Mouse (Mus musculus): ENCODE measurements around the gene Id3.

The Id3 gene

DNA sequence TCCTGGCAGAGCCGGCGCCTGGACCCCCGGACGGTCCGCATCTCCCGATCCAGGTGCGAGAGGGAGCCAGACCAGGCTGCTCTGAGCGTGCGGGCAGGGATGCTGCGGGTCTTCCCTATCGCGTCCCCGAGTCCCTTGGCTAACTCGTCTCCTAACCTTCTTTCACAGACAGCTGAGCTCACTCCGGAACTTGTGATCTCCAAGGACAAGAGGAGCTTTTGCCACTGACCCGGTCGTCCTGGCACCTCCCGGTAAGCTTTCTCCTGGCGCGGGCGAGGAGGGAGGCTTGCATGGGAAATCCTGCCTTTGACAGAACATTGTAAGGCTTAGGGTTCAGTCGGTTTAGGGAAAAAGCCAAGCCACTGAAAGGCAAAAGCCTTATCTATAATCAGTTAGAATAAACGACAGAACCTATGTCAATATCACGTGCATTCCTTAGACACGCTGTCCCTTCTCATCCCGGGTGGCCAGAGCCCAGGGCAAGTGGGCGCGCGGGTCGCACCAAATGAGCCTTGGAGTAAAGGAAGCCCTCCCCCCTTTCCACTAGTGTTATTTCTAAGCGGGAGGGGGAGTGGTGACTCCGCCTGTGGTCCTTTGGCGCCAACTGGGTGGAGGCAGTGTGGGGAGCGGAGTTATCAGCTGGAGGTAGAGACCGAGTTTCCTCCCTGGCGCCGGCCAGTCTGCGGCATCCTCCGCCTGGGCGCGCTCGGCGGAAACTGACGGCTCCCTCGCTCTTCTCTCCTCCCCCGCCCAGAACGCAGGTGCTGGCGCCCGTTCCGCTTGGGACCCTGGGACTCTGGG, 1.0 kb downstream of the Id3 start:
- in situ Hi-C loops (cut with MboI; ENCODE audit: low pct_unique_long_range_greater_than_20kb in 1 of 2, low sequenced_read_pairs in 2 of 2, unreplicated experiment in 1 of 2), result no loop called here

DNA sequence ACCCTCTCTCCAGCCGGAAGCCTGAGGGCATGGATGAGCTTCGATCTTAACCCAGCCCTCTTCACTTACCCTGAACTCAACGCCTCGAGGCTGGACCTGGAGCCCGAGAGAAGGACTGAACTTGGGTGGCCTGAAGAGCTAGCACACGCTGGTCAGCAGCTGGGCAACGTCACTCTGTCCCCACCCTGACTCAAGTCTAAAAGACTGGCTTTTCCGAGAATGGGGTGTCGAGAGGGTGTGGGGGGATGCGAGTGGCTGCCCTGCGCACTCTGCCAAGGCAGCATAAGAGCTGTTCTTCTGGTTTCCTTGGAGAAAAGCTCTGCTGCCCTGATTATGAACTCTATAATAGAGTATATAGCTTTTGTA, 1.6 kb downstream of the Id3 start:
- in situ Hi-C loops (cut with MboI; ENCODE audit: low pct_unique_long_range_greater_than_20kb in 1 of 2, low sequenced_read_pairs in 2 of 2, unreplicated experiment in 1 of 2), result no loop called here

DNA sequence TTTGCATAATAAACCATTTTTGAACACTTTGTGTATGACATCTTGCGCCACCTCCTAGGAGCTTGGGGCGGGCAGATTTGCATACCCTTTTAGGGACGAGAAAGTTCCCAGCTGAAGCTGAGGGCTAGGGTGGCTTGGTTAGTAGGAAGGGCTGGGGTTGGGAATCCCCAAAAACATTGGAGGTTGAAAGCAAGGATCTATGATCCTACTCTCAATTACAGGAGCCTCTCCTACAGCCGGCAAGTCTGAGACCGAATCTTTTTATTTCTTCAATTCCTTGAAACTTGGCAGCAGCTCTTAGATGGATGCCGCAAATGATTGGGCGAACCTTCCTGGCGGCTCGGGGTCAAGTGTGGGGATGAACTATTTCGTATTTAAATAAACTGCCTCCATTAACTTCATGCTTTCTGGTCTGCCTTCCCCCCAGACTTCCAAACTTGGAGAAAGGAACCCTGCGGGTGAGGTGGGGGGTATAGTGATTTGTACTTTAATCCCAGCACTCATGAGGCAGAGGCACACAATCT, 2.1 kb downstream of the Id3 start:
- in situ Hi-C loops (cut with MboI; ENCODE audit: low pct_unique_long_range_greater_than_20kb in 1 of 2, low sequenced_read_pairs in 2 of 2, unreplicated experiment in 1 of 2), result no loop called here

DNA sequence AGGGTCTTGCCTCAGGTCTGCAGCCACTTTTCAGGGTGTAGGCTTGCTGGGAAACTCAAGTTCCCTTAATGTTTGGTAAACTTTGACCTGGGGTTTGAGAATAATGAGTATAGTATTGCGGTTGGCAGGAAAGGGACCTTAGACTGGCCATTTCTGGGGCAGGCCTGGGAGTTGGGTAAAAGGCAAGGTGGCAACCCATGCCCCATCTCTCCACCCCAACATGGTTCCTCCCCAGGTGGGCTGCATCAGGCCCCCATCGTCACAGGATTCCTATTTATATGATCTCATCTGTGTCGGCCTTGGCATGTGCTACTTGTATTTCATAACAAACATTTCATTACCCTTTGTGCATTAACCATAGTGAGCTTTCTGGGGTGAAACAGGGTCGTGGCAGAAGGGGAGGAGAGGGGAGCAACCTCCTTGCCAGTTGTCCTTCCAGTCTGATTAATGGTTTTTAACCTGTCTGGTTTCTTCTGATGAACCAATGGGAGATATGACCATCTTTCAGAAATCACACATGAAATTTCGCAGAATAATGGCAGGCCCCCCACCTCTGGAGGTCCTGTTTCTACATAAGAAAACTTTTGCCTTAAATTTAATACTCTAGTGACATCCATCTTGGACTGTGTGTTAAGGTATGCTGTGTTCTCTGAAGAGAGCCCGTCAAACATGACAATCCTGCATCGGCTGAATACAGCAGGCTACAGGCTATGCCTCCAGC, 2.9 kb downstream of the Id3 start:
- in situ Hi-C loops (cut with MboI; ENCODE audit: low pct_unique_long_range_greater_than_20kb in 1 of 2, low sequenced_read_pairs in 2 of 2, unreplicated experiment in 1 of 2), result no loop called here

DNA sequence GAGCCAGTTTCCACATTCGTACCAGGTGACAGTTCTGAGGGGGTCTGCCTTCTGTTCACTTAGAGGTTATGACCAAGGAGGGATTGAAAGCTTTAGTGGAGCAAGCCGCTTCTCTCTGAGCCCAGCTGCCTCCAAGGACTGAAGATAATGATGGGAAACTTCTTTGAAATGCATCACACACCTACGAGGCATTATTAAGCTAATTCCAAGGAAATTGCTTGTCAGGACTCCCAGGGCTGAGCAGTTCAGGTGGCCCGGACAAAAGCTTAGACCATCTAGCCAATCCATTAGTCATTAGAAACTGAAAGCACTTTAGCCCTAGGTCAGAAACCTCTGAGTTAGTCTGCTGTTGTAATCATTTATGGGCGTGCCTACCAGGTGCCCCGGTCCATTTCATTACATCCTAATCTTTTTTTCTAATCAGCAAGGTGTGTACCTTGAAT, 3.4 kb downstream of the Id3 start:
- in situ Hi-C loops (cut with MboI; ENCODE audit: low pct_unique_long_range_greater_than_20kb in 1 of 2, low sequenced_read_pairs in 2 of 2, unreplicated experiment in 1 of 2), result no loop called here

DNA sequence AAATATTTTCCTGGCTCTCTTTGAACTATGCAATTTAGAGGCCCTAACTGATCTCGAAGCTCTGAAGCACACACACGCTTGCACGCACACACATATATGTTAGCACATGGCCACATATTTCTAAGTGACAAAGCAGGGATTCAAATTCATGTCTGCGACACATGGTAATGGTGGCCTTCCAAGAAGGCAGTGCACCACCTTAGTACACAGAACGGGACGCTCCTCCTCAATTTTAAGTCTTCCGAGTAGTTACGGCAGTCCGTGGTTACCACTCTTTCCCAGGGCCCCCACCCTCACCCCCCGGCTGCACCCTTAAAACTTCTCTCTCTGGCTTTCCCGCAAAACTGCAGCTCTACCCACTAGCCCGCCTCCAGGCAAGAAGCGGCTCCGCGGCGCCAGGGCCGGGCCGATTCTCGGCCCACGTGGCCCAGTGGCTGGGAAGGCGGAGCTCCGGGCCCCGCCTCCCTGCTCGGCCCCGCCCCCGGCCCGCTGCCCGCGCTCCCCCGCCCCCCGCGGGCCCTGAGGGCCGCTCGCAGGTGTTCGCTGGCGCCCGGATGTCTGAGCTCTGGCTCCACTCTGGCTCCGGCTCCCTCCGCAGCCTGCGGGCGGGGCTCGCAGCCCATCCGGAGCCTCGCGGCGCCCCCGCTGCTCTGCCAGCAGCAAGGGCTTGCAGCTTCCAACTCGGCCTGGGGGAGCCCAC, 4.3 kb downstream of the Id3 start:
- in situ Hi-C loops (cut with MboI; ENCODE audit: low pct_unique_long_range_greater_than_20kb in 1 of 2, low sequenced_read_pairs in 2 of 2, unreplicated experiment in 1 of 2), result no loop called here

DNA sequence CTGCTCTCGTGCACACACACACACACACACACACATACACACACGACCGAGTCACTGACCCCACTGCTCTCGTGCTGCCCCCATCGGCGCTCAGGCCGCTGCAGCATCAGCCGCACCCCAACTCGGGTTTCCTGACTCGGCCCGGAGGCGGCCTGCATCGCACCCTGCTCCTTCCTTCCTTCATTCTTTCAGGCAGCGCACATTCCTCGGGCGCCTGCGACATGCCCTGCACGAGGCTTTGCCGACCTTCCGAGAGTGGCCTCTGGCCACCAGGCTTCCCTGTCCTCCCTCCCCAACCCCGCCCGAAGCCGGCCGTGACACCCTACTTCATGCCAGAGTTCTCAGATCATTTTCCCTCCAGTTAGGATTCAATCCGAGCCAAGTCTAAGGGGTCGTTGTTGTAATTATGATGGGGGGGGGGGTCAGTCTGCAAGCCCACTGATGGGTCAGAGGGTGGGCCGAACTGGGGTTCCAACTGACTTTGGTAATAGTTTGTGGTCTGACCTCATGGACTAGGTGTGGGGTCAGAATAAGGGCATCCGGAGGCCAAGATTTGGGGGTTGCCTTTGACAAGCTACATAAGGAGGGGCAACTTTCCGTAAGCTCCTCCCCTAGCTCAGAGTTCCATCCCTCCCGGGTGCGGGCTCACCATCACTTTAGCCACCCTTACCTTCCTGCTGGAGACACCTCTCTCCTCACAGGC, 5.2 kb downstream of the Id3 start:
- in situ Hi-C loops (cut with MboI; ENCODE audit: low pct_unique_long_range_greater_than_20kb in 1 of 2, low sequenced_read_pairs in 2 of 2, unreplicated experiment in 1 of 2), result no loop called here

DNA sequence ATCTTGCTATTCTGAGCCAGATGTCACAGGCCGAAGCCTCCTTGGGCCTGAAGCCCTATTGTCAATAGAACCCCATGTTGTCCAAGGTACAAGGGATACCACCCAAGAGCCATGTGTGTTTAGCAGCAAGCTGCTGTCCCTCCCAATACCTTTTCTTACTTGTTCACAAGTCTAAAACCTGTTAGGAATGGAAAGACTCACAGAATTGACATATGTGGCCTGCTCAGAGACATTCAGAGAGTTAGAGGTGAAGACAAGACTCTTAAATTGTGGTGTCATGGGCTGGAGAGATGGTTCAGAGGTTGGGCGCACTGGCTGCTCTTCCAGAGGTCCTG, 5.7 kb downstream of the Id3 start:
- in situ Hi-C loops (cut with MboI; ENCODE audit: low pct_unique_long_range_greater_than_20kb in 1 of 2, low sequenced_read_pairs in 2 of 2, unreplicated experiment in 1 of 2), result no loop called here

DNA sequence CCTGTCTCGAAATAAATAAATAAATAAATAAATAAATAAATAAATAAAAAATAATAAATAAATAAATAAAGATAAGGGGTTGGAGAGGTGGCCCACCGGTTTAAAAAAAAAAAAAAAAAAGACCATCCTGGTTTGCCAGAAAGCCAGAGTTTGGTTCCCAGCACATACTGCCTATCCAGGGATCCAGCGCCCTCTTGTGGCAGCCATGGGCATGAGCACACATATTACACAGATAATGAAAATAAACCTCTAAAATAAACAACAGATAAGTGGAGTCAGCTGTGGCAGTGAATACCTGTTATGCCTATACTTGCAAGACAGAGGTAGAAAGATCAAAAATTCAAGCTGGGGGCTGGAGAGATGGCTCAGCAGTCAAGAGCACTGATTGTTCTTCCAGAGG, 6.4 kb downstream of the Id3 start:
- in situ Hi-C loops (cut with MboI; ENCODE audit: low pct_unique_long_range_greater_than_20kb in 1 of 2, low sequenced_read_pairs in 2 of 2, unreplicated experiment in 1 of 2), result loop anchor here (5.0 to 25.0 kb wide), 2 partner anchors 77 to 87 kb away; partner anchors contain the start of gene Rpl11 (in 1 of the 2)

DNA sequence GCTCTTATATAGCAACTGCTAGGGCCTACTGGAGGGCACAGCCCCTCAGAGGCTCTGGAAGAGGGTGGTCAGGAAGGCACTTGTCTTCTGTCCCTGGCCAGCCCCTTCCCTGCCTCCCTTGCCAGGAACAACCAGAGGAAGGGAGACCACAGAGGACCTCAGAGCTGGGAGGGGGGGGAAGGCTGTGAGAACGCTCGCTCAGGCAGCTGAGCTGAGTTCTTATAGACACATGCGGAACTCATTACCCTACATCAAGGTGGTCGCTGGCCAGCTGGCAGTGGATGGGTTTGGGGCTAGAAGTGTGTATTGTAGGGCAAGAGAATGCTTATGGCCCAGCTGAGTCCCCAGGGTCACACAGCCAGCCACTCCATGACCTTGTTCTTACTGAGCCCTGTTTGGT, 7.3 kb downstream of the Id3 start:
- in situ Hi-C loops (cut with MboI; ENCODE audit: low pct_unique_long_range_greater_than_20kb in 1 of 2, low sequenced_read_pairs in 2 of 2, unreplicated experiment in 1 of 2), result loop anchor here (5.0 to 25.0 kb wide), 2 partner anchors 78 to 88 kb away; partner anchors contain the start of gene Rpl11 (in 1 of the 2)

DNA sequence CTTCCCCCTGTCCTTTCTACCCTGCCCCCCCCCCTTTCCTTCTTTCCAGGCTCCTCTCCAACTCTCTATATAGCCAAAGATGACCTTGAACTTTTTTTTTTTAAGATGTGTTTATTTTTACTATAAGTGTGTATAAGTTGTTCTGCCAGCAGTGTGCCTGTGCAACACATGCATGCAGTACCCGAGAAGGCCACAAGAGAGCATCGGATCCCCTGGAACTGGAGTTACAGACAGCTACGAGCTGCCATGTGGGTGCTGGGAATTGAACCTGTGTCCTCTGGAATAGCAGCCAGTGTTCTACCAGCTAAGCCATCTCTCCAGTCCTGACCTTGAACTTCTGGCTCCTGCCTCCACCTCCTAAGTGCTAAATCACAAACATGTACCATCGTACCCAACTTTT, 9.5 kb downstream of the Id3 start:
- in situ Hi-C loops (cut with MboI; ENCODE audit: low pct_unique_long_range_greater_than_20kb in 1 of 2, low sequenced_read_pairs in 2 of 2, unreplicated experiment in 1 of 2), result loop anchor here (5.0 to 25.0 kb wide), 2 partner anchors 81 to 91 kb away; partner anchors contain the start of gene Rpl11 (in 1 of the 2)

DNA sequence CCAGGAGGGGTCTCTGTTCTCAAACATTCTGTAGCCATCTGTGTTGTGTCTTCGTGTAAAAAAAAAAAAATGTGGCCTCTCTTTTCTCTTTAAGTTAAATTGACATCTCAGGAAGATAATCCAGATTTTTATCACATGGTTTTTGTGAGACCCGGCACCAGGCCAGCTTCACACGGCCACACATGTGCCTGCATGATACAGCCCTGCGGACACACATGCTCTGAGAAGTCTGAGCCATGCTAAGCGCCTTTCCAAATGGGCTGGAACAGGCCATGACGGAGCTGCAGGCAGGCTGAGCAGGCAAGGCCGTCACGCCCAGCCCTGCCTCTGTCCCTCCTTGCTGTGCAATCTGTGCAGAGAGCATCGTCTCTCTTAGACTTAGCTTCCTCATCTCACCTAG, 11.2 kb downstream of the Id3 start:
- in situ Hi-C loops (cut with MboI; ENCODE audit: low pct_unique_long_range_greater_than_20kb in 1 of 2, low sequenced_read_pairs in 2 of 2, unreplicated experiment in 1 of 2), result loop anchor here (5.0 to 25.0 kb wide), 2 partner anchors 82 to 92 kb away; partner anchors contain the start of gene Rpl11 (in 1 of the 2)

DNA sequence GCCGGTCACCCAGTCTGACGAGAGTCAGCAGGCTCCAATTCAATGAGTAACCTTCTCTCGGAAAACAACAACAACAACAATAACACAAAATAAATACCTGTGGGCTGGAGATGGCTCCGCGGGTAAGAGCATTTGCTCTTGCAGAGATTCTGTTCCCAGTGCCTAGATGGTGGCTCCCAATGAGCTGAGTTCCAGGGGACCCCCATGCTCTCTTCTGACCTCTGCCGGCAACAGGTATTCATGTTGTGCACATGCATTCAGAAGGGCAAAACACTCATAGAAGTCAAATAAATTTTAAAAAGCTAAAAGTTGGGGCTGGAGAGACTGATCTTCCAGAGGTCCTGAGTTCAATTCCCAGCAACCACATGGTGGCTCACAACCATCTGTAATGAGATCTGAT, 15.2 kb downstream of the Id3 start:
- in situ Hi-C loops (cut with MboI; ENCODE audit: low pct_unique_long_range_greater_than_20kb in 1 of 2, low sequenced_read_pairs in 2 of 2, unreplicated experiment in 1 of 2), result loop anchor here in 1 of 2 experiments (25.0 kb wide), 1 partner anchor 96 kb away; the partner anchor contains the start of gene Rpl11

DNA sequence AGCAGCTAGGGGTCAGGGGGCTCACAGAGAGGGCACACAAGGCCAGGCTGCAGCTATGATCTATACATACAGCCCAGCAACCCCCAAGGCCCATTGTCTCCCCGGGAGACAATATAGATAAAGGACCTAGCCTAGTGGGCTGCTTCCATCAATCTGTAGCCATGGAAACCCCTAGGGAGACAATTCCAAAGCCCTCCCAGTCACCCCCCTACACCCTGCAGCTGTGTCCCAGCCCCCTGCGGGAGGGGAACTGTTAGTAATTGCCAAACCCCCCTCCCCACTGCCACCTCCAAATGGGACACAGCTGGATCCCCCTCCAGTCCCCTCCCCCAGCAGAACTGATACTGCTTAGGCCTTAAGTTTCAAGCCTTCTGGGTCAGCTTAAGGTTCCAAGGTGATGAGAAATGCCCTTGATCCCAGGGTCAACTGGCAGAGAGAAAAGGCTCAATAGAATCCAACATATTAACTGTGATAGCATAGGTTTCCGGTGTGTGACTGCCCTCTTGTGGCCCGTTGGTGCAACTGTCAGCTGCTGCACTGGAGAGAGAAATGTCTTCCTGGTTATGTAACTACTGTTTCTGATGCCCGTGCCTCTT, 16.6 kb downstream of the Id3 start:
- in situ Hi-C loops (cut with MboI; ENCODE audit: low pct_unique_long_range_greater_than_20kb in 1 of 2, low sequenced_read_pairs in 2 of 2, unreplicated experiment in 1 of 2), result loop anchor here in 1 of 2 experiments (25.0 kb wide), 1 partner anchor 98 kb away; the partner anchor contains the start of gene Rpl11

DNA sequence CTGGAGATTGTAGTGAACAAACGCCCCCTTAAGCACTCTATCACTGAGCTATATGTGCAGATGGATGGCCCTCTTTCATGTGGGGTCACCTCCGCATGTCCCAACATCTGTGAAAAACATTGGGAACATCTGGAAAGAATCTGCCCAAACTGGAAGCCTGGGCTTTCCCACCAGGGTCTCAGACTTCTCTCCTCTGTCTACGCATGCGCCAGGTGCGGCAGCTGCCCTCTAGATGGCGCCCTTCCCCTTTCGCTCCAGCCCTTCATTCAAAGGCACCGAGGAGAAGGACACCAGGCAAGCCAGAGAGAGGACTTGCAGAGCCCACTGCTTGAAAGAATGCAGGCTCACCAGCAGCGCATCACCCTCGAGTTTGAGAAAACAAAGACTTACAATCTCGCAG, 20.2 kb downstream of the Id3 start:
- in situ Hi-C loops (cut with MboI; ENCODE audit: low pct_unique_long_range_greater_than_20kb in 1 of 2, low sequenced_read_pairs in 2 of 2, unreplicated experiment in 1 of 2), result loop anchor here in 1 of 2 experiments (25.0 kb wide), 1 partner anchor 101 kb away; the partner anchor contains the start of gene Rpl11

DNA sequence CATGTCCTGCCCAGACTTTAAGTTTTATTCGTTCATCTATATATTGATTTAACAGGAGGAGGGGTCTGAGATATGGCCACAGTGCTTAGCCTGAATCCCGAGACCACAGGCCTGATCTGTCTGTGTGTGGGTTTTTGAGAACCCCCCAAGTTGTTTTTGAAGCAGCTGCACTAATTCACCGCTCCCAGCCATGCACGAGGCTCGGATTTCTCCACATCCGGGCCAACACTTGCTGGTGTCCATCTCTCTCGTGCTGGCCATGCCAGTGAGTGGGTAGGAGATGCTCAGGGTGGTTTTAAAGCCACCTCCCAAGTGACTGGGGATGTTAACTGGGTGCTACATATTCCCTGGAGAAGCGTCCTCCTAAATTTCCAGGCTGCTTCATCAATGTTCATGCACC, 21.7 kb downstream of the Id3 start:
- in situ Hi-C loops (cut with MboI; ENCODE audit: low pct_unique_long_range_greater_than_20kb in 1 of 2, low sequenced_read_pairs in 2 of 2, unreplicated experiment in 1 of 2), result loop anchor here in 1 of 2 experiments (25.0 kb wide), 1 partner anchor 103 kb away; the partner anchor contains the start of gene Rpl11

DNA sequence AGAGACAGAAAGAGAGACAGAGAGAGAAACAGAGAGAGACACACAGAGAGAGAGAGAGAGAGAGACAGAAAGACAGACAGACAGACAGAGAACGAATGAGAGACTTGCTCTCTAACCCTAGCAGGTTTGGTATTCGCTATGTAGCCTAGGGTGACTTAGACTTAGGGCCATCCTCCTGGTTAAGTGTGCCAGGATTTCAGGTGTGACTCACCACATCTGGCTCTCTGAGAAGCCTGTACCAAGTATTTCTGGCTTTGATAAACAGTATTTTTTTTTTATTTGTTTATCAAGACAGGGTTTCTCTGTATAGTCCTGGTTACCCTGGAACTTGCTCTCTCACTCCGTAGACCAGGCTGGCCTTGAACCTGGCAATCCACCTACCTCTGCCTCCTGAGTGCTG, 24.4 kb downstream of the Id3 start:
- in situ Hi-C loops (cut with MboI; ENCODE audit: low pct_unique_long_range_greater_than_20kb in 1 of 2, low sequenced_read_pairs in 2 of 2, unreplicated experiment in 1 of 2), result loop anchor here in 1 of 2 experiments (25.0 kb wide), 1 partner anchor 105 kb away; the partner anchor contains the start of gene Rpl11

Measured in mouse embryonic stem cell (cell line).